Mouse (Mus musculus): ENCODE measurements around the gene Map3k11.

Map3k11 gene

DNA sequence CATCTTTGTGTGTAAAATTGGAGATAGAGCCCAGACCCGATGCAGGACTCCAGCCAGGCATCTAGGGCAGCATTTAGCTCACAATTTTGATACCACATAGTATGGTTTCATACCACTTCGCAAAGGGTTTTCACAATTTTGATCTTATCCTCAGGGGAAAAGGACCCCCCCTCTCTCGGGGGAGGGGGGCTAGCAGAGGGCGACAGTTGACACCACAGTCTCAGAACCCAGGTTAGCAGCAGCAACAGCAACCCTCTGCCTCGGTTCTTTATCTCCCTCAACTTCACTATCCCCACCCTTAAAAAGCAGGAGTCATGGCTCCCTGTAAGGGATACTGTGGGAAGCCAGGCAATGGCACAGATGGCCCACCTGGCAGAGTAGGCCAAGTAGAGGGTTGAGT lies 24.7 kb downstream of the Map3k11 start:
- POLR2A ChIA-PET, result interaction anchor here (0.5 to 2.6 kb wide), 21 partner anchors 8 to 405 kb away, joined by 3 to 19 read pairs (median 4); partner anchors contain the start of genes Ehbp1l1 (in 2 of the 4), Ap5b1 (in 1 of the 4), Map3k11 (in 1 of the 4) and Pcnx3 (in 1 of the 4)

DNA sequence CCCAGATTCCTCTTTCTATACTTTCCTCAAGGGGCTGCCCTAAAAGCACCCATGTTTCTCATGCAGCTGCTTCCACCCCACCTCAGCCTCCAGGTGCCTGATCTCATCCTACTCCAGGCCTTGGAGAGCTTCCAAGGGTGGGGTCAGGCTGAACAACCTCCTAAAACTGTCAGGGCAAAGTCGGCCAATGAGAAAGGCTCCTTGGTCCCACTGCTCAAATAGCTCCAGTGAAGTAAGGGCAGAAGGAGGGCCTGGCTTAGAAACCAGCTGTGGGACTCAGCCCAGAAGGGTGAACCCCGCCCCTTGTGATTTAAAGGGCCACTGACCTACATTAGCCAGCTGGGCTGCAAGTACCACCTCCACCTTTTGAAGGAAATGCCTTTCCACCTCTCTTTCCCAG lies 25.2 kb downstream of the Map3k11 start:
- CTCF ChIA-PET, result interaction anchor here (0.5 to 4.8 kb wide), 14 partner anchors 12 to 564 kb away, joined by 3 to 78 read pairs (median 5); partner anchors contain the start of genes Efemp2 (in 1 of the 4), Ehbp1l1 (in 1 of the 4), Fam89b (in 1 of the 4) and Scyl1 (in 1 of the 4)
- POLR2A ChIA-PET, result interaction anchor here (0.5 to 2.6 kb wide), 21 partner anchors 9 to 405 kb away, joined by 3 to 19 read pairs (median 3); partner anchors contain the start of genes Ehbp1l1 (in 2 of the 4), Ap5b1 (in 1 of the 4), Map3k11 (in 1 of the 4) and Pcnx3 (in 1 of the 4)

More for the DNA sequence above, 24.7 kb downstream of the Map3k11 start:
- CTCF ChIA-PET, result interaction anchor here (0.6 to 4.8 kb wide), 8 partner anchors 13 to 564 kb away, joined by 3 to 78 read pairs (median 6); partner anchors contain the start of genes Ehbp1l1 (in 1 of the 4), Fam89b (in 1 of the 4) and Scyl1 (in 1 of the 4)

DNA sequence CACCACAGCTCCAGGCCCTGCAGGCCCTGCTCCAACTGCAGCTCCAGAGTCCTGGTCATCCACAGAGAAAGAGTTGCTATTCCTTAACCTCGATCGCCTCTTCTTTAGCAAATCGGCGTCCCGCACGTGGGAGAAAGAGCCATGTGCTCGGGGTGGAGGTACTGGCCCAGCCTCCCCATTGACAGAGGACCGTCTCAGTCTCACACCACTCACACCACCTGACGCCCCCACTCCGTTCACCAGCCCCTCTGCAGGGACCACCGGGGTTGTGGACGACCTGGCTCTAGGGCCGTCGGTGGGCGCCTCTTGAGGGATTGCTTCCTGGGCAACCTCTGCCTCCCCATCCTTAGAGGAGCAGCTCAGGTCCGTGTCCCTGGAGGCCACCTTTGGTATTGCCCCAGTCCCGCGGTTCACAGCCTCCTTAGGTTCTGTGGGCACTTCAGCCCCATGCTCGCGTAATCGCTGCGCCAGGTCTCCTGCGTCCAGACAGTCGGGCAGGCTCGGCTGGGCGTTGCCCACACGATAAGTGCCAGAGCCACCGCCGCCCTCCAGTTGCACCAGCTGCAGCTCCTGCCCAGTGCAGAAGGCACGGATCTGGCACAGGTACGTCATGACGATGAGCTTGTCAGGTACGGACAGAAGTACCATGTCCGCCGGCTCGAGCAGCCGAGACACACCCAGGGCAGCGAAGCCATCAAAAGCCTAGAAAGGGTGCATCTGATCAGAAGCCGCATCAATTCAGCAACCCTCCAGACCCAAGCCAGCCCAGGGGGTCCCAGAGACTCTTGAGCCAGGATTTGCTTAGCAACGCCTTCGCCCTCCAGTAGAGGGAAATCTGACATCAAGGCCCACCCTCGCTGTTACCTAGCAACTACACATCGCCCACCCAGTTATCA lies 27.5 kb downstream of the Map3k11 start:
- POLR2A ChIA-PET, result interaction anchor here (0.6 to 3.0 kb wide), 42 partner anchors 9 to 303 kb away, joined by 3 to 22 read pairs (median 3); partner anchors contain the start of genes Ehbp1l1 (in 3 of the 4), Pcnx3 (in 2 of the 4), Fam89b (in 1 of the 4) and Map3k11 (in 1 of the 4)
- CTCF ChIA-PET, result interaction anchor here (0.6 to 3.0 kb wide), 29 partner anchors 8 to 208 kb away, joined by 3 to 29 read pairs (median 4); partner anchors contain the start of genes Ap5b1 (in 2 of the 4), Ehbp1l1 (in 2 of the 4), Fam89b (in 2 of the 4) and Cdc42ep2 (in 1 of the 4)

DNA sequence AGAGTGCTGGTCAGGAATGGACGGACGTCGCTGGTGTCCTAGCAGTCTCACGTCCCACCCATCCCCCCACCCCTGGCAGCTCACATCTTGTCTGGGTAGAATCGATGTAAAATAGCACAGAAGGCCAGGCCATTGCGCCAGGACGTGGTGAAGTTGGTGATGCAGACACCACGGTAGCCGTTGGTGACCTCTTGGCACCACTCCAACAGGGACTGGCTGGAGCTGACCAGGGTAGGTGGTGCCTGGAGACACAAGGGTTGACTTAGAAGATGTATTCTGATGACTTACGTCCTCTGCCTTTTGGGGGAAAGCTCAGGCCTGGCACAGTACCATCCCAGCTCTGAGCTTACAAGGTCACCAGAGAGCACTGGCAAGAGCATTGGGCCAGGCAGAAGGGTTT lies 28.4 kb downstream of the Map3k11 start:
- ChIA-PET CTCF (interaction anchor here (0.6 to 3.0 kb wide), 10 partner anchors 9 to 218 kb away, joined by 3 to 29 read pairs (median 5); partner anchors contain the start of genes Ap5b1 (in 2 of the 4), Fam89b (in 2 of the 4) and Ehbp1l1 (in 1 of the 4)), POLR2A (interaction anchor here in 3 of 4 experiments (0.8 to 3.0 kb wide), 11 partner anchors 8 to 229 kb away, joined by 3 to 22 read pairs (median 6); partner anchors contain the start of genes Ehbp1l1 (in 2 of the 3), Fam89b (in 1 of the 3), Map3k11 (in 1 of the 3) and Mus81 (in 1 of the 3))

DNA sequence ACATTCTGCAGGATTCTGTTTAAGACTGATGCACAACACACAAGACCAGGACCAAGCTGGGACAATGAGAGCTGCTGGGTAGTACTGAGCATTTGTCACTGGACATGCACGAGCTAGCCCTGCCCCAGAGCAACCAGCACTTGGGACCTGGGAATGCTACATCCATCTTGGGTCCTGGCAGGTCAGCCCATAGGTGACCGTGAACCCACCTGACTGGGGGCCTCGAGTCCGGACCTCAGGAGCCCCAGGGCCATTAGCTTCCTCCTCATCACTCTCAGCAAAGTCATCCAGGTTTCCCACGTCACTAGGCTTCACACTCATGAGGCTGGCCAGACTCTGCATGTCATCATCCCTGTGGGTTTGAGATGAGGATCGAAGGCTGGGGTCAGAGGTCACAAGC lies 32.7 kb downstream of the Map3k11 start:
- POLR2A ChIA-PET, result interaction anchor here in 1 of 4 experiments (1.1 kb wide), 1 partner anchor 8 kb away, joined by 3 read pairs; the partner anchor contains the start of gene Fam89b
- CTCF ChIA-PET, result interaction anchor here in 2 of 4 experiments (0.6 to 1.9 kb wide), 2 partner anchors 11 to 458 kb away, joined by 4 to 8 read pairs; no protein-coding TSS in a partner anchor

DNA sequence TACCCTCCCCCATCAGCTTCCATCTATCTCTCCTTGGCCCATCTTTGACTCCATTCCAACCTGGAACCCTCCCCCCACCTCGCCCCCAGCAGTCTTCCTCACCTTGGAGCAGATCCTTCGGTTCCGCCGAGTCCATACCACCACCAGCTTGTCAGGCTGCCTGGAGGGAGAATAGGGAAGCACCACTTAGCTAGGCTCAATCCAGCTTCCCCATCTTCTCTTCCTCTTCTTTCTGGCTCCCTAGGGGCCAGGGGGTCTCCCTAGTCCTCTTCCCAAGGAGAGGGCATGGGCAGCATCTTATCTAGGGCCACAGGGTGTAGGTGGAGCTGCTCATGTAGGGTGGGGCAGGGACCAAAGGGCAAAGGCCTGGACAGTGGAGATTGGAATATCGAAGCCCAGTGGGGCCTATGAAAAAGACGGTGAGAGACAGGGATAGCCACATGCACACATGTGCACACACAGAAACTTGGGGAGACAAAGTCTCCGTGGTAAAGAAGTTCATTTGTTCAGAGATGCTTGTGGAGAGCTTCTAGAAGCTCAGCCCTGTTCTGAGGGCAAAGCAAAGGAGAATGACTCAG lies 34.4 kb downstream of the Map3k11 start:
- CTCF ChIA-PET, result interaction anchor here in 1 of 4 experiments (0.7 to 8.3 kb wide), 2 partner anchors 11 to 1219 kb away, joined by 4 to 78 read pairs; partner anchors contain the start of gene Gpr137
- POLR2A ChIA-PET, result interaction anchor here (0.6 to 0.8 kb wide), 5 partner anchors 18 to 166 kb away, joined by 3 to 6 read pairs (median 3); partner anchors contain the start of gene Ltbp3 (in 1 of the 4)

DNA sequence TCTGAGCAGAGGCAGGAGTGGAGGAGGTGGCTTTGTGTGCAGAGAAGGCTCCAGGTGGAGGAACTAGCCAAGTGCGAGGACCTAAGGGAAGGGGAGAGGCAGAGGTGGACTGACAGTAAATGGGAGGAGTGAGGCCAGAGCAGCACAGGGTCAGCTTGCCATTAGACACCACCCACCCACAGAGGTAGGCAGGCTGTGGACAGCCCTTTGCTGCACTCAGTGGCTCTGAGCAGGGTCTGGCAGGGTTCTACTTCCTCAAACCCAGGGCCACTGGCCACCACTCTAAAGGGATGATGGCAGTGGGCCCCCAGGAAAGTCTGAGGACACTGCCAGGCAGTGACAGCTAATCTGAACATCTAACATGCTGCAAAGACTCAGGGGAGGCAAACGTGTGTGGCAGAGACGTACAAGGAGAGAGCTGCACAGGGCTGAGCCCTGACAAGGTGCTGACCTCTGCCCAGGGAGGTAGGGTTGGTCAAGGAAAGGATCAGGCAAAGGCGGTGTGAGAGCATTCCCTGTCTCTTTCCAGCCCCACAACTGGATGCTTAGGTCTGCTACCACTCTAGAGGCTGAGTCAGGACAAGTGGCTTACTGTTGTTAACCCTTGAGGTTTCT lies 35.5 kb downstream of the Map3k11 start:
- POLR2A ChIA-PET, result interaction anchor here in 3 of 4 experiments (0.5 to 3.8 kb wide), 10 partner anchors 8 to 362 kb away, joined by 3 to 19 read pairs (median 4); partner anchors contain the start of gene Mus81 (in 1 of the 3)
- CTCF ChIA-PET, result interaction anchor here (0.6 to 8.3 kb wide), 7 partner anchors 8 to 404 kb away, joined by 3 to 78 read pairs (median 4); partner anchors contain the start of gene Snx15 (in 1 of the 4)

DNA sequence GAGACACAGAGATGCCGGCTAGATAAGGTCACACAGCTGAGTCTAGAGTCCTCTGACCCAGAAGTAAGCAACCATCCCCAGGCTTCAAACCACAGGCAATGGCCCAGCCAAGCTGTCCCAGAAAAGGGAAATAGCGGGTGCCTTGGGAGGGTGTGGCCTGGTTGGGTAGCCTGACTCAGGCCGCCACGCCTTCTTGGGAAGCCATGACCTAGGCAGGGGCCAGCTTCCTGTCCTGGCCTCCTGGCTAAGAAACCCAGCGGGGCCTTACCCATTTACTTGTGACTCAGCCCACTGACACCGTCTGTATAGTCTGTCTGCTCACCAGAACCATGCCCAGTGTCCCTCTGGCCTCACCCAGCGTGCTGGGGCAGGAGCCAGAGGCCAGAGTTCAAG lies 36.0 kb downstream of the Map3k11 start:
- ChIA-PET POLR2A (interaction anchor here in 3 of 4 experiments (0.5 to 5.0 kb wide), 14 partner anchors 9 to 361 kb away, joined by 3 to 23 read pairs (median 4); partner anchors contain the start of genes Ccdc85b (in 1 of the 3) and Mus81 (in 1 of the 3)), CTCF (interaction anchor here (0.8 to 8.3 kb wide), 6 partner anchors 9 to 403 kb away, joined by 3 to 78 read pairs (median 4); partner anchors contain the start of gene Snx15 (in 1 of the 4))

DNA sequence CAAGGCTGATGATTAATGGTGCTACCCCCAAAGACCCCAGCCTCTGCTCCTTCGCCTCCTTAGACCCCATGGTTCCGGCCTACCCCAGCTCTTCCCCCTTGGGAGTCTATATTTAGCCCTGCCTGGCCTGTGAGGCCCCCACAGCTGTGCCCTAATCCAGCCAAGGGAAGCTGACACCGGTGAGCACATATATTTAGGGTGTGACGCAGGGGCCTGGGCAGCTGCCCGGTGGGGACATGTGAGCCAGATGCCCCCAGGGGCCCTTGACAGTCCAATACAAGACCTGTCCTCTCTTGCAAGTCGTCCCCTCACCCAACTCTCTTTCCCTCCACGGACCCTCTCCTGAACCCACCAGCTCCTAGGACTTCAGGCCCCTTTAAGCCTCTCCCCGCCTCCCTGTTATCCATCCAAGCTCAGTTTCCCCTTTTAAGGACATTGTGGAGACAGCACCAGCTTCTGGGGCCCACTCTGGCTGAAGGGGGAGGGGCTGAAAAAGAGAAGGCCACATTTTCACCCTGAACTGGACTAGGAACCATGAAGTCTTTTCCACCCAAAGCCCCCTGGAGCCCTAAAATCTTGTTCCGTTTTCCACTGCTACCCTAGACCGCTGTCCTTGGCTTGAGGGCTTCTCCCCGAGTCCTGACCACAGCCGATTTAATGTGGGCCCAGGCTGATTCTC lies 36.6 kb downstream of the Map3k11 start:
- CTCF ChIA-PET, result interaction anchor here (1.1 to 8.3 kb wide), 9 partner anchors 9 to 402 kb away, joined by 3 to 78 read pairs (median 5); partner anchors contain the start of genes Ap5b1 (in 1 of the 4) and Snx15 (in 1 of the 4)
- POLR2A ChIA-PET, result interaction anchor here (0.7 to 5.0 kb wide), 25 partner anchors 9 to 268 kb away, joined by 3 to 23 read pairs (median 4); partner anchors contain the start of genes Ccdc85b (in 1 of the 4), Map3k11 (in 1 of the 4), Mus81 (in 1 of the 4) and Pcnx3 (in 1 of the 4)

DNA sequence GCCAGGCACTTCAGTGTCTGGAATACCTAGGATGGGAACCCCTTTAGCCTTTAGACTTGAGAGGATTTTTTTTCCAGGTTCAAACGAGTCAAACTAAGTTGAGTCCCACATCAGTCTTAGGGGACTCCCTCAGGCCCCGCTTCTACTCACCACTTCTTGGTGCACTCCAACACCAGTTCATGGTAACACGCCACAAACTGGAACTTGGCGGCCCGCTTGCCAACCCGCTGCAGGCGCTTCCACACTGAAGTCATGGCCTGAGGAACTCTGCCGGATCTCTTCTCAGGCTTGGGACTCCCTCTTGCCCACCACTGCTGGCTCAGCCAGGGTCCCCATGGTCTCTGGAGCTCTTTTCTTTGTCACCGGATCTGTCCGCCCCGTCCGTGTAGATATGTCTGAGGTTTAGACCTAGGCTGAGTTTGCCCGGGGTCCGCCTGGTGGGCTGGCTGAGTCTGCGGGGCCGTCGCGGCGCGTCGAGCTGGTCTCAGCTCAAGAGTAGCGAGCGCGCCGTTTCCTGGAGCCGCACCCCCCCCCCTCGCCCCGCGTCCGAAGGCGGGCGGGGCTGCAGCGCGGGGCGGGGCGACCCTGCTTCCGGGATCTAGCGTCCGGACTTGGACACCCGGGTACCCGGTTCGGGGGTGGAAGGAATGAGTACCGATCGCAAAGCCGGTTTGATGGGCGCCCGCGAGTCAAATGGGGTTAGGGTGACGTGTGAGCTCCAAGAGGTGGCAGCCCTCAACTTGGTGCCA lies 37.4 kb downstream of the Map3k11 start, which contains the start of gene Ehbp1l1:
Ehbp1l1 (minus strand) TSS at position 551 of the 749 bp plus-strand sequence.
- ChIA-PET CTCF (interaction anchor here (0.6 to 8.3 kb wide), 19 partner anchors 10 to 355 kb away, joined by 3 to 78 read pairs (median 5); partner anchors contain the start of gene Ap5b1 (in 2 of the 4)), POLR2A (interaction anchor here (0.6 to 5.0 kb wide), 38 partner anchors 9 to 1852 kb away, joined by 3 to 23 read pairs (median 4); partner anchors contain the start of genes Capn1 (in 1 of the 4), Ccdc85b (in 1 of the 4), Cdca5 (in 1 of the 4) and Cfl1 (in 1 of the 4))

DNA sequence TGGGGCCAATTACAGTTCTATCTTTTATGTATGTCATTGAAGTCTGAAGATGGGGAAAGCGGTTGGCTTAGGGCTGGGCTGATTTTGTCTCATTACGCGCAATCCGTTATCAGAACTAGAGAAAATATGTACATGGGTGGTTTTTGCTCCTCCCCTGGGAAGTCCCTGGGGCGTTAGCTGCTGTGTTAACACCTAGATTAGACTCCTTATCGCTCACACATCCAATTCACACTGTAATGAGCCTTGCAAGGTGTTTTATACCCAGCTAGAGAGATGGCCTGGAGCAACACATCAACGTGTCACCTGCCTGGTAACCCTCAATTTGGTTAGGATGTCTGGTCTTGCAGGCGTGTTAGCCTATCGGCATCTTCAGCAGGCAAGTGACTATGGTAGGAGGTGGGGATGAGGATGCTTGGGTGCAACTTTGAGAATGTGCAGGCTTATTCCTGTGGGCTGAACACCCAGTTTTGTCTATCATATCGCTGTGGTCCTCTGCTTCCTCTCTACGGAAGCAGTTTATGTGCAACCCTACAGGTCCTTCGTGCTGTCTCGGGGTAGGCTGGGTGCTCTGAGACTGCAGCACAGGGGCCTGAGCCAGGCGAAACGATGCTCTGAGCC lies 38.5 kb downstream of the Map3k11 start:
- CTCF ChIA-PET, result interaction anchor here (0.5 to 8.3 kb wide), 54 partner anchors 9 to 655 kb away, joined by 3 to 78 read pairs (median 4); partner anchors contain the start of genes Ap5b1 (in 2 of the 4), Pcnx3 (in 2 of the 4), Cdc42ep2 (in 1 of the 4) and Cfl1 (in 1 of the 4)
- POLR2A ChIA-PET, result interaction anchor here (0.5 to 5.0 kb wide), 34 partner anchors 7 to 358 kb away, joined by 3 to 23 read pairs (median 4); partner anchors contain the start of genes Map3k11 (in 2 of the 4), Pcnx3 (in 2 of the 4), Capn1 (in 1 of the 4) and Ccdc85b (in 1 of the 4)

DNA sequence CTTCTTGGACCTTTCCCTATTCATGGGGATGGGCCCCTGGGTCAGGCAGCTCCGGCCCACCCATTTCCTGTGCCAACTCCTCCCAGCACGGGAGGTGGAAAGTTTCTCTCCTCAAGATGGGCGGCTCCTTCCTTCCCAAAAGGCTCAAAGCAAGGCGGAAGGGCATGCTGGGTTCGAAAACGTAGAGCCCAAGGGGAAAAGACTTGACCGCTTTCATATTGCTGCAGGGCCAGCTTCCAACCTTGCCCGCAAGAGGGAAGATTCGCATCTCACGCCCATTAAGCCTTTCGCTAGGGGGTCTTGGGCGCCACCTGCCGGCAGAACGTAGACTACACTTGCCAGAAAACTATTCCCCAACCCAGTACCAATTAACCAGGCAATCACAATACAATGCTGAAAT lies 39.2 kb downstream of the Map3k11 start:
- ChIA-PET CTCF (interaction anchor here (0.5 to 8.3 kb wide), 52 partner anchors 8 to 656 kb away, joined by 3 to 78 read pairs (median 4); partner anchors contain the start of genes Pcnx3 (in 2 of the 4), Ap5b1 (in 1 of the 4), Cdc42ep2 (in 1 of the 4) and Cfl1 (in 1 of the 4)), POLR2A (interaction anchor here (0.5 to 5.0 kb wide), 27 partner anchors 11 to 357 kb away, joined by 3 to 23 read pairs (median 4); partner anchors contain the start of genes Map3k11 (in 2 of the 4), Pcnx3 (in 2 of the 4), Ccdc85b (in 1 of the 4) and Cdca5 (in 1 of the 4))

DNA sequence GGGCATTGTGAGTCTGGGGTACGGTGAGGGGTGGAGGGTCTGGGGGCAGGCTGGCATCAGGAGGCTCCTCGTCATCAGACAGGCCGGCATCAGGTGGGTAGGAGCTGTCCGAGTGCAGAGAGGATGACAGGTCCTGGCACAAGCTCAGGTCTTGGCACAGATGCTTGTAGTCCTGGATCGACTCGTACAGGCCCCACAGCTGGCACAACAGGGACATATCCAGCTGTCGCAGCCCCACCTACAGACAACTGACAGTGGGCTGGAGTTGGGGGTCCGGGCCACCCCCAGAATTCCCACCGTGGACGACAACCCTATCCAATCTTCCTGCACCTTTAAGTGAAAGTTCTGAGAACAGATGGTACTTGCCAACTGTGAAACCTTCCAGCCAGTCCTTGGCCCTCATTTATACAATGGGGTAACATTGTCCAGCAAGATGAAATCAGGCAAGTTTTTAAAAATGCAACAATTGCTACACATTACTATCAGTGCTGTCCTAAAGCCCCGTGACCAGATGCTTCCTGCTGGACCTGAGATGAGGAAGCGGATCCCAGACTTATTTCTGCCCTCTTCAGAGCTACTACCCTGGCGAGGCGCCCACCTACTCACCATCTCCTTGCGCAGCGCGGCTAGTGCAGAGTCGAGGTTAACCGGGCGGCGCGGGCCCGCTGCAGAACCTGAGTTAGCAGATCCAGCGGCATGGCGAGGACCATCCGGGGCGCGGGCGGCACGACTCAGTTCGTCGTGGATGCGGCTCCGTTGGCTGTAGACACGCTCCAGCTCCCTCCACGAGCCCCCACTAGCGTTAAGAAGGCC lies 40.3 kb downstream of the Map3k11 start:
- CTCF ChIA-PET, result interaction anchor here (0.5 to 8.3 kb wide), 35 partner anchors 9 to 657 kb away, joined by 3 to 78 read pairs (median 4); partner anchors contain the start of genes Ap5b1 (in 1 of the 4), Frmd8 (in 1 of the 4), Map3k11 (in 1 of the 4) and Mus81 (in 1 of the 4)
- POLR2A ChIA-PET, result interaction anchor here (0.6 to 5.0 kb wide), 52 partner anchors 8 to 399 kb away, joined by 3 to 23 read pairs (median 4); partner anchors contain the start of genes Mus81 (in 2 of the 4), AI837181 (in 1 of the 4), Ccdc85b (in 1 of the 4) and Drap1 (in 1 of the 4)
